19 mouse cellular contexts compared by ENCODE assay signal in the genomic region with DNA sequence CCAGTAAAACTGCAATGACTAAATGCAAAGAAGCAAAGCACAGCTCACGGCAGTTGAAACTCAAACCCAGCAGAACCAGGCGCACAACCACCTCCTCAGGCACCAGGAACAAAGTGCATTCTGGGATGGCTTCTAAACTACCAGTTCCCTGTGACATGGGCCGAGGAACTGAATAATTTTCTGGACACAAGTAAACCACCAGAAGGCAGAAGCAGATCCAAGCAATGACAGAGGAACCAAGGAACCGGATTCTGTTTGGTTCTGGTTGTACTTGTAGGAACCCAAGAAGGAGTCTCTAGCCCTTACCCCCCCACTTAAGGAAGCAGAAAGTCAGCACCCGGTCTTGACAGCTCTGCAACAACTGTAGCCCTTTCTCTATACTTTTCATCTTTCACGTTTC. TPM values are rescaled to one million over a fixed set of nuclear protein-coding genes. Genes with fewer than 3 reads are reported as not detected.
DNase-seq lines count a peak whose midpoint lies in the region; TF ChIP-seq lines count a peak whose summit lies in the region.
"Had no signal": no experiment of that assay in that cellular context is flagged by ENCODE, and none has a peak within 500 bp of the region (broad histone marks: within the 10 kb centered on the region; RNA-seq: fewer than 3 reads in every experiment).

No protein-coding gene starts in this region.

- WGBS in heart, embryonic 10.5 days = 90% methylated on average over 6 of the region's 6 CpGs

- H3K4me2 ChIP-seq in myocyte (ENCODE audit: low read depth) = peak overlapping the region; percentile 91
- H3K4me2 ChIP-seq: embryonic facial prominence, embryonic 13.5 days; forebrain, embryonic 12.5 days; heart, embryonic 13.5 days; hindbrain, embryonic 15.5 days had no signal

- H3K4me1 ChIP-seq in heart, embryonic 10.5 days = peaks cover 13% of the 10 kb centered on the region; the same call in 1 of the 2 replicates

- no peak for TF ChIP-seq POLR2A in myocyte (IDR thresholded peaks at IDR 0.05; ENCODE audit: insufficient read length, low read depth)

- no peak overlapping the region for H3ac ChIP-seq in myocyte (ENCODE audit: control insufficient read depth, insufficient read length)

- no peak overlapping the region for H3K27ac ChIP-seq in heart, embryonic 10.5 days
- no peak overlapping the region for H3K27ac ChIP-seq in layer of hippocampus, adult 2 months
- H3K27ac ChIP-seq: embryonic facial prominence, embryonic 13.5 days; forebrain, embryonic 12.5 days; heart, embryonic 13.5 days; hindbrain, embryonic 15.5 days had no signal

- H3K36me3 ChIP-seq in heart, embryonic 10.5 days = peaks cover 45% of the 10 kb centered on the region
- peaks cover 61% of the 10 kb centered on the region for H3K36me3 ChIP-seq in myocyte (ENCODE audit: control insufficient read depth, insufficient read depth)

- H3K9me3 ChIP-seq in heart, embryonic 10.5 days = no peaks in the 10 kb centered on the region
- H3K9me3 ChIP-seq: embryonic facial prominence, embryonic 13.5 days; forebrain, embryonic 12.5 days; heart, embryonic 13.5 days; hindbrain, embryonic 15.5 days had no signal

- DNase-seq in heart, adult 11 months = peak; percentile 45
- no peak for DNase-seq in heart, embryonic 10.5 days (ENCODE audit: low spot score)
- no peak for DNase-seq in layer of hippocampus, adult 2 months (ENCODE audit: low spot score in 2 of 2)
- DNase-seq in layer of hippocampus, postnatal 25 days (ENCODE audit: extremely low spot score in 1 of 2, low spot score in 1 of 2) = no peak
- DNase-seq in MN1 (ENCODE audit: low spot score) = peak; percentile 27
- DNase-seq in layer of hippocampus, postnatal 10 days (ENCODE audit: low spot score in 2 of 2) = no peak
- DNase-seq: adrenal gland, postnatal 10 days; cerebellum, adult 18-20 months; cerebellum, adult 9-11 months; cerebellum, postnatal 36 days; gastrocnemius, postnatal 14 days; heart, adult 18-20 months; heart, postnatal 36 days had no signal

- H3K27me3 ChIP-seq in heart, embryonic 10.5 days (ENCODE audit: insufficient read depth, poor library complexity, severe bottlenecking) = no peaks in the 10 kb centered on the region
- no peaks in the 10 kb centered on the region for H3K27me3 ChIP-seq in myocyte (ENCODE audit: control insufficient read depth, insufficient read depth, insufficient read length)
- H3K27me3 ChIP-seq: CH12.LX; embryonic facial prominence, embryonic 13.5 days; forebrain, embryonic 12.5 days; heart, embryonic 13.5 days; hindbrain, embryonic 15.5 days had no signal

- TF ChIP-seq CTCF in layer of hippocampus, adult 2 months (conservative IDR thresholded peaks at IDR 0.05) = peak; percentile 48

- H3K4me3 ChIP-seq in heart, embryonic 10.5 days = no peak overlapping the region
- no peak overlapping the region for H3K4me3 ChIP-seq in layer of hippocampus, adult 2 months
- H3K4me3 ChIP-seq in myocyte = no peak overlapping the region
- H3K4me3 ChIP-seq: embryonic facial prominence, embryonic 13.5 days; forebrain, embryonic 12.5 days; heart, embryonic 13.5 days; hindbrain, embryonic 15.5 days had no signal

- peaks cover 53% of the 10 kb centered on the region for H3K79me2 ChIP-seq in myocyte (ENCODE audit: control insufficient read depth, insufficient read depth)

TF ChIP-seq in myocyte, 11 proteins besides CTCF, POLR2A, EP300 and RAD21:
- no peak for TF ChIP-seq E2F4 (IDR thresholded peaks at IDR 0.05; ENCODE audit: insufficient read depth)
- TF ChIP-seq USF1 (IDR thresholded peaks at IDR 0.05; ENCODE audit: low read depth) = no peak
- TF ChIP-seq MYOD1 (IDR thresholded peaks at IDR 0.05; ENCODE audit: control insufficient read depth in 1 of 3, insufficient read length in 2 of 3, low read depth in 2 of 3) = no peak
- TF ChIP-seq MAX (IDR thresholded peaks at IDR 0.05; ENCODE audit: low read depth) = no peak
- no peak for TF ChIP-seq MYOG (IDR thresholded peaks at IDR 0.05; ENCODE audit: control insufficient read depth in 1 of 3, insufficient read depth in 1 of 3, insufficient read length in 2 of 3, low read depth in 2 of 3)
- no peak for TF ChIP-seq POLR2AphosphoS2 (IDR thresholded peaks at IDR 0.05; ENCODE audit: insufficient read length, low read depth)

RNA-seq across cellular contexts. Expression of a gene that starts 3.0 kb away (rescaled TPM):
- 63.6 and 80.2 TPM in 2 replicates for polyA plus RNA-seq in heart, embryonic 10.5 days (2016; fragmentation: Nextera tagmentation; extraction: Ambion mirVana)
- 10 to 100 TPM; 30.2 to 35.8 TPM for total RNA-seq in layer of hippocampus, adult 2 months (2021)
- total RNA-seq in layer of hippocampus, postnatal 25 days (2021) = 10 to 100 TPM; 30.1 to 30.9 TPM
- polyA plus RNA-seq in myocyte (2012; fragmentation: generic; extraction: Trizol) = 138 TPM
- 10 to 100 TPM; 40.6 to 46.4 TPM for total RNA-seq in layer of hippocampus, postnatal 10 days (2021)

Comparison
In these comparisons a context has a peak if more than half of its experiments do, and no peak if none do; other contexts are left out.
1. DNase-seq: peak in heart, adult 11 months (single experiment) and MN1 (single experiment); none in heart, embryonic 10.5 days (single experiment), layer of hippocampus, adult 2 months (0 of 2), layer of hippocampus, postnatal 25 days (0 of 2) and layer of hippocampus, postnatal 10 days (0 of 2).